Mouse (Mus musculus) small intestine, adult 2 months (tissue): ENCODE data around the gene Rsf1.

ENCODE experiments used
- CTCF ChIP-seq: fragments of 200-500 bp; IDR thresholded peaks from 2 replicates; pipeline ENCODE4 v1.5.1; 2012; ENCODE audit warnings: low read depth, mild to moderate bottlenecking, control low read depth, inconsistent platforms, low read length, moderate library complexity, mixed read lengths; ENCODE audit not compliant: insufficient replicate concordance, insufficient read length; ENCODE audit errors: extremely low read depth
- POLR2A ChIP-seq: fragments of 200-500 bp; IDR thresholded peaks from 2 replicates; pipeline ENCODE4 v1.6.1; 2012; ENCODE audit warnings: low read depth, mild to moderate bottlenecking, control low read depth, inconsistent platforms, low read length, moderate library complexity

DNA sequence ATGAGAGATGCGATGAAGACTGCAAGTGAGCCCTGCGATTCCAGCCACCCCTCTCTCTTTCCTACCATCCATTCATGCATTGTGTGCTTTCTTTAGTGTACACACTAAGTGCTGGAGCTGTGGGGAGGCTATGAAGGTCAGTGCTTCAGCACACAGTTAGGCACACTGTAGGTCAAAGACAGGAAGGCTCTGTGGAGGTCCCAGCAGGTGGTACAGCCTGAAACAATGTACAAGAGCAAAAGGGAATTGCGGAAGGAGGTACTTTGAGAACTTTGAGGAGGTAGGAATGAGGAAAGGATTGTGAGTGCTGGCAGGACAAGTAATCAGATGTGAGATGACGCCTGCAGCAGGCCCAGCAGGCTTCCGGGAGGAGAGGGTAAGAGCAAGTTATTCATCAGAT lies 44.2 kb upstream of the Rsf1 start:
- TF ChIP-seq POLR2A (no peak), CTCF (no peak)
